Mouse (Mus musculus) ZHBTc4 (cell line): ENCODE measurements at regions not wholly inside any gene's neighbourhood (a gene's known extent, or its start where the extent isn't known, plus 50 kb on each side); places are given as distances from the start of the nearest gene placed in this dataset.

Source experiments
- DNase-seq: peaks from one replicate; pipeline ENCODE4 v3.0.0-alpha.2; 2011; ENCODE audit warnings: low read depth, low spot score

GRCm38 (mm10) chr5:76413886-76414285 is 50.3 kb upstream of the Nmu start:
- DNase-seq: peak; percentile 9

- DNase-seq: no peak
These were observed 52.7 kb upstream of the Nmu start for GRCm38 (mm10) chr5:76416256-76416655.

GRCm38 (mm10) chr5:76417137-76417536 is 53.5 kb upstream of the Nmu start:
- DNase-seq: no peak

GRCm38 (mm10) chr5:76418901-76419823 is 55.6 kb upstream of the Nmu start:
- no peak for DNase-seq

GRCm38 (mm10) chr5:76419841-76420240 is 56.3 kb upstream of the Nmu start:
- DNase-seq: no peak

- no peak for DNase-seq
These were observed 57.0 kb upstream of the Nmu start for GRCm38 (mm10) chr5:76420606-76421005.

GRCm38 (mm10) chr5:76423593-76423992 is 60.0 kb upstream of the Nmu start:
- no peak for DNase-seq

GRCm38 (mm10) chr5:76425680-76426079 is 58.2 kb upstream of the Gm7271 start:
- peak; percentile 23 for DNase-seq

- DNase-seq: no peak
These were observed 56.3 kb upstream of the Gm7271 start for GRCm38 (mm10) chr5:76427581-76427980.

- DNase-seq: no peak
These were observed 54.4 kb upstream of the Gm7271 start for GRCm38 (mm10) chr5:76429441-76429840.

GRCm38 (mm10) chr5:76433623-76434022 is 50.2 kb upstream of the Gm7271 start:
- no peak for DNase-seq
